Mouse (Mus musculus) lung, postnatal 0 days (tissue): ENCODE results near the gene Cgref1.

Experiments
- CTCF ChIP-seq: IDR thresholded peaks from 2 replicates; pipeline ENCODE4 v1.5.1; 2016; ENCODE audit warnings: antibody characterized with exemption, mild to moderate bottlenecking
- EP300 ChIP-seq: IDR thresholded peaks from 2 replicates; pipeline ENCODE4 v1.6.1; 2016; ENCODE audit warnings: antibody characterized with exemption, mild to moderate bottlenecking, control low read depth

- no peak for TF ChIP-seq CTCF
- no peak for TF ChIP-seq EP300
These were observed 30.5 kb downstream of the Cgref1 start for GRCm38 (mm10) chr5:30914849-30915248.
